Mouse (Mus musculus): ENCODE results near the gene Camp.

The Camp gene

DNA sequence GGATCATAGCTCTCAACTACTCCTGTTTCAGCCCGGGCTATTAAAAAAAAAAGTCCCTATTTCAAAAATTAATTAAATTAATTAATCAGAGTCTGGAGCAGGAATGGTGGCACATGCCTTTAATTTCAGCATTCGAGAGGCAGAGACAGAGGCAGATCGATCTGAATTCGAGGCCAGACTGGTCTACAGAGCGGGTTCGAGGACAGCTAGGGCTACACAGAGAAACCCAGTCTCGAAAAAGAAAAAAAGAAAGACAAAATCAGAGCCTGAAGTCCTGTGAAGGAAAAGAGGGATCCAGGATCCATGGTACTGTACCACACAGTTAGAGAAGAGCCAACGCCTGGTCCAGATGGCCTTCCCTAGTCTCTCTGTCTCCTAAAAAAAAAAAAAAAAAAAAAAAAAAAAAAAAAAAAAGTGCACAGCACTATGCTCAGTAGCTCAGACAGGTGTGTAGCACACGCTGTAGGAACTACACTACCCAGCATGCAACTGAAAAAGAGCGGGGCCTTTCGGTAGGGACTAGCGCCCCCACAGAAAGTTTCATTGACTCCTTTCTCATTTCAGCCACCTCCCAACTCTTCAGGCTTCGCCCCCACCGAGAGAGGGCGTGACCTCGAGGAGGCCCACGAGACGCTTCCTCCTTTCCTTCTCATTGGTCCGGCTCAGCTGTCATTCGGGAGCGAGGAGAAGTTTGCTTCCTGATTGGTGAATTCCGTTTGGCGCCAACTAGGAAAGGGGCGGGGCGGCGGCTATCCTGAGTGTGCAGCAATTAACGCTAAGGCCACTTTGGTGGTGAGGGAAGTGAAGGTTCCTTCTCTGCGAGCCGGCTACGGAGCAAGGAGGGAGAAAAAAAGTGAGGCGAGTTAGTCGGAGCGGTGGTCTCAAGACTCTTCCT lies 25.6 kb upstream of the Camp start, which contains the start of gene Cdc25a:
Gene Cdc25a (plus strand): TSS at position 783 of the 895 bp plus-strand sequence.
- H3K27me3 ChIP-seq (ENCODE audit: control insufficient read depth, insufficient read depth, low read length, poor library complexity, severe bottlenecking), result no peaks in the 10 kb centered on the region
- DNase-seq (ENCODE audit: low read depth, low spot score), result peak; percentile 99

DNA sequence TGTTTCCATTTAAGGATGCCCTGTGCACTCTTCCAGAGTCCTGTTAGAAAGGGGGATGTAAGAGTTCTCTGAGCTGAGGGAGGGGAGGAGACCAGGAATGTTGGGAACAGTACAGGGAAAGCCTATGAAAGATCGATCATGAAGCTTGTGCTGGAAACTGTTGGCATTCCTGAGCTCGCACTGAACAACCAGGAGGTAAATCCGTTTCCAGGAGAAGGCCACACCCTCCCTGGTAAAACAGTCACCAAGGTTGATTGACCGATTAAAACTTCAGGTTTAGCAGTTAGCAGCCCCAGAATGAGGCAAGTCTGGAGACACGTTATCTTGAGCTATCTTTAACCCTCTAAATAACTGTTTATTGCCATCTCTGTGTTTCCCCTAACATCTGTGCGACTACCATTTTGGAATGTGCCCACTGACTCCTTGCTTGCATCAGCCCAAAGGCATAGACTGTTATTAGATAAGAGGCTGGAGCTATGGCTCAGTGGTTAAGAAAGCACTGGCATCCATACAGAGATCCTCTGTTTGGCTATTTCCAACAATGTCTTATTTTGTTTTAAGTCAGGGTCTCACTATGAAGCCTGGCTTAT lies 21.7 kb upstream of the Camp start:
- Histone ChIP-seq H3K27me3 (ENCODE audit: control insufficient read depth, insufficient read depth, low read length, poor library complexity, severe bottlenecking) (no peaks in the 10 kb centered on the region), H3K36me3 (ENCODE audit: control insufficient read depth, insufficient read depth, low read length, poor library complexity, severe bottlenecking) (no peaks in the 10 kb centered on the region)
- no peak for DNase-seq (ENCODE audit: low read depth, low spot score)

More for the DNA sequence above, 25.6 kb upstream of the Camp start, which contains the start of gene Cdc25a:
- H3K36me3 ChIP-seq (ENCODE audit: control insufficient read depth, insufficient read depth, low read length, poor library complexity, severe bottlenecking), result peaks cover 6% of the 10 kb centered on the region

DNA sequence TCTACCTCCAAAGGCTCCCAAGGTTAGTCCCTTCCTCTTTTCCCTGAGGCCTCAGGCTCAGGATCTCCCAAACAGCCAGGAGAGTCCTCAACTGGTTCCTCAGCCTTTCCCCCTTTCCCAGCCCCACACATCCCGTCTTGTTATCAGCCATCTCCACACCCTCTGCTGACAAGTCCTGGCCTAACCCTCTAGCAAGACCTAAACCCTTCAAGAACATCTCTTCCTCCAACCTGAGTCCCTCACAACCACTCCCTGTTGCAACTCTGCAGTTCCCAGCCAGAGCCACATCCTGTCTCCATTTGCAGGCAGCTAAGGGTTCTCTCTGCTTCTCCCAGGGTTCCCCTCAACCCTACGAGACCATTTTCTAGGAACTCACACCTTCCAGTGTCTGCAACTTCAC lies 16.8 kb upstream of the Camp start:
- Histone ChIP-seq H3K27me3 (ENCODE audit: control insufficient read depth, insufficient read depth, low read length, poor library complexity, severe bottlenecking) (no peaks in the 10 kb centered on the region), H3K36me3 (ENCODE audit: control insufficient read depth, insufficient read depth, low read length, poor library complexity, severe bottlenecking) (no peaks in the 10 kb centered on the region)
- no peak for DNase-seq (ENCODE audit: low read depth, low spot score)

- no peak for DNase-seq (ENCODE audit: low read depth, low spot score)
- Histone ChIP-seq H3K27me3 (ENCODE audit: control insufficient read depth, insufficient read depth, low read length, poor library complexity, severe bottlenecking) (no peaks in the 10 kb centered on the region), H3K36me3 (ENCODE audit: control insufficient read depth, insufficient read depth, low read length, poor library complexity, severe bottlenecking) (no peaks in the 10 kb centered on the region)
Observed at GRCm38 (mm10) chr9:109863085-109863484, 13.7 kb upstream of the Camp start.

- no peaks in the 10 kb centered on the region for H3K36me3 ChIP-seq (ENCODE audit: control insufficient read depth, insufficient read depth, low read length, poor library complexity, severe bottlenecking)
- DNase-seq (ENCODE audit: low read depth, low spot score), result peak; percentile 83
- no peaks in the 10 kb centered on the region for H3K27me3 ChIP-seq (ENCODE audit: control insufficient read depth, insufficient read depth, low read length, poor library complexity, severe bottlenecking)
Observed at GRCm38 (mm10) chr9:109862397-109863044, 13.1 kb upstream of the Camp start.

GRCm38 (mm10) chr9:109855947-109856346 lies 6.5 kb upstream of the Camp start:
- no peak for DNase-seq (ENCODE audit: low read depth, low spot score)
- Histone ChIP-seq H3K36me3 (ENCODE audit: control insufficient read depth, insufficient read depth, low read length, poor library complexity, severe bottlenecking) (no peaks in the 10 kb centered on the region), H3K27me3 (ENCODE audit: control insufficient read depth, insufficient read depth, low read length, poor library complexity, severe bottlenecking) (no peaks in the 10 kb centered on the region)

DNA sequence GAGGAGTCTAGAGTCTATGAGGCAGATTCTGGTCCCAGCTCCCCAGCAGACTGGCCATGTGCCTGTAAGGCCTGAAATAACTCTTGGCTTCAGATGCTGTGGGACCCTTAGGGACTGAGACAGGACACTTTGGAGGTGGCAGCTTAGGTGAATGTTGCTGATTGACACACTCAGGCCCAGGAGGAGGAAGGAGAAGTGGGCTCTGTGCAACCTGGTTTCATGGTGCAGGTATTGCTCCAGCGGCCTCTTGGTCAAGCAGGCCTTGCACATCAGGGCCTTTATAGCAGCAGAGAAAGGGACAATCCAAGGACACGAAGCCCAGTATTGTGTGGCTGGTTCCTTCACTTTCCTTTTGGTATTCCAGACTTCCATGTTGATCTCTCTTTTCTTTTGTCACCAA lies 4.9 kb upstream of the Camp start:
- Histone ChIP-seq H3K27me3 (ENCODE audit: control insufficient read depth, insufficient read depth, low read length, poor library complexity, severe bottlenecking) (no peaks in the 10 kb centered on the region), H3K36me3 (ENCODE audit: control insufficient read depth, insufficient read depth, low read length, poor library complexity, severe bottlenecking) (no peaks in the 10 kb centered on the region)
- no peak for DNase-seq (ENCODE audit: low read depth, low spot score)

DNA sequence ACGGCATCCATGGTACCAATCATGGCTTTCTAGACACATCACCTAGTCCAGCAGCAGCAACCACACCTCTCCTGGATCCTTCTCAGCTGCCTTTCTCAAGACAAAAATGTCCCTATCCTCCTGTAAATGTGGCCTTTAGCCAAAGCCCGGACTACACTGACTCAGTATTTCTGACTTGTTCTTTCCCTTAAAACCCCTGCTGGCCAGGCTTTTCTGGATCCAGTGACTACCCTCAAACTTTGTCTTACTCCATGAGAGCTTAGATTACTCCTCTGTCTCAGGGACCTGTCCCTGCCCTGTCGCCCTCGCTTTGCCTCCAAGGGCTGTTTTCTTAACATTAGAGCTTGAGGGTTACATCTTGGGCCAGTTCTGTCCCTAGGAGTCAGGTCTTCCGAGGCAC lies 682 bp upstream of the Camp start:
- H3K36me3 ChIP-seq (ENCODE audit: control insufficient read depth, insufficient read depth, low read length, poor library complexity, severe bottlenecking), result 0 out of 2 replicates have a peak, but pooled peaks cover 2% of the 10 kb centered on the region
- no peaks in the 10 kb centered on the region for H3K27me3 ChIP-seq (ENCODE audit: control insufficient read depth, insufficient read depth, low read length, poor library complexity, severe bottlenecking)
- no peak for DNase-seq (ENCODE audit: low read depth, low spot score)

GRCm38 (mm10) chr9:109833088-109833412 lies 16.4 kb downstream of the Camp start:
- DNase-seq (ENCODE audit: low read depth, low spot score), result no peak
- H3K27me3 ChIP-seq (ENCODE audit: control insufficient read depth, insufficient read depth, low read length, poor library complexity, severe bottlenecking), result no peaks in the 10 kb centered on the region
- H3K36me3 ChIP-seq (ENCODE audit: control insufficient read depth, insufficient read depth, low read length, poor library complexity, severe bottlenecking), result no peaks in the 10 kb centered on the region

DNA sequence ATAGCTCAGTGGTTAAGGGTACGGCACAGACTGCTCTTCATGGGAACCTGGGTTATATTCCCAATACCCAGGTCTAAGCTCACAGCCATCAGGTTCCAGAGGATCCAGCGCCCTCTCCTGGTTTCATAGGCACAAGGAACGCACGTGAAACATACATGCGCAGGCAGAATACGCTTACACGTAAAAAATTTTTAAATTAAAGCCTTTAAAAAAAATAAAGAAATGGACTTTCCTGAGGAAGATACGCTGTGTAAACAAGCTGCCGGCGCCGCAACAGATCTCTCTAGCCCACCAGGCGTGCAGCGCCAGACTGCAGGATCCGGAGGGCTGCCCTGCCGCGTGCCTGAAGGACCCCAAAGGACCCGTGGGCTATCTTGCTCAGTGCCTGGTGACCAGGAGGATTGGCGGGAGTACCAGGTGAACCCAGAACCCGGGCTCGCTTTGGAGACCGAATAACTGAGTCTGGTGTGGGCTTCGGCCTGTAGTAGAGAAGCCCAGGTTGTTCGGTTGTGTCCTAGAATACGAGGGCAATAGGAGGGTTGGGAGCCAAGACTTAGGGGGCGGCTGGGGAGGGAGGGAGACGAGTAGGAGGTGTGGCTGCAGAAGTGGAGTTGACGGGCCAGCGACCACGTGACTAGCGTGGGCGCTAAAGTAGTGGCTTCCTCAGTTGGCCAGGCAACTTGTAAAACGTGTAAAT lies 16.9 kb downstream of the Camp start, which contains the start of gene Nme6:
Gene Nme6 (plus strand): TSS at position 359 of the 697 bp plus-strand sequence.
- Histone ChIP-seq H3K27me3 (ENCODE audit: control insufficient read depth, insufficient read depth, low read length, poor library complexity, severe bottlenecking) (no peaks in the 10 kb centered on the region), H3K36me3 (ENCODE audit: control insufficient read depth, insufficient read depth, low read length, poor library complexity, severe bottlenecking) (no peaks in the 10 kb centered on the region)

DNA sequence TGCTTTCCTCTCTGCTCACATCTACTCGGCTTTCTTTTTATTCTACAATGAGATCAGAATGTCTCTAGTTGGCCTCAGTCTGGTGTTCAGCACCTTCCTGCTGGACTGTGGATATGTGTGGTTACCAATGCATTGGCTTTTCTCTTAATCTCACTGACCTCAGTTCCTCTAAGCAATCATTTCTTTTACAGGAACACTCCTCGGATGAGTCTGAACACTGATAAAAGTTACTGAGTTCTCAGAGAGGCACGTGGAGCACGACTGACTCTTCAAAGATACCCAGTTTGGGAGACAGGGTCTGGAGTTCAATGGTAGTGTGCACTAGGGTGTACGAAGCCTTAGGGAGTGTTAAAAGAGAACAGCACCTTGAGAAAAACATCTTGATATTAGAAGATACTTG lies 23.2 kb downstream of the Camp start:
- DNase-seq (ENCODE audit: low read depth, low spot score), result no peak

More for the DNA sequence above, 16.9 kb downstream of the Camp start, which contains the start of gene Nme6:
- peak; percentile 92 for DNase-seq (ENCODE audit: low read depth, low spot score)

DNA sequence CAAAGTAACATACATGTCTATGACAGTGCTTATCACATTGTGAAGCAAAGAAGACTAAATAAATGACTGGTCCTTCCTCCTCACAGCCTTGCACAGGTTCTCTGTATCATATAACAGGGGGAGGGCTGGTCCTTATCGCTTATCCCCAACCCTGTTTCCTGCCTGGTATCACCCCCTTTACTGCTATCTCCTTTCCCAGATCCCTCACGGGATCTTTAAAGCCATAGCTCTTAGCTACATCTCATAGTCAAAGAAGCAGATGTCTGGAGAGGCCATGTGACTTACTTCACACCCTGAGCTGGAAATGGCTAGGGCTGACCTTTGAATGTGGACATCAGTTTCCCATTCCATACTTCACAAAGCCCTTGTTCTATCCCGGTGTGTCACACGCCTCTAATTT lies 23.7 kb downstream of the Camp start:
- no peak for DNase-seq (ENCODE audit: low read depth, low spot score)
- no peaks in the 10 kb centered on the region for H3K27me3 ChIP-seq (ENCODE audit: control insufficient read depth, insufficient read depth, low read length, poor library complexity, severe bottlenecking)
- H3K36me3 ChIP-seq (ENCODE audit: control insufficient read depth, insufficient read depth, low read length, poor library complexity, severe bottlenecking), result no peaks in the 10 kb centered on the region

More for the DNA sequence above, 23.2 kb downstream of the Camp start:
- H3K27me3 ChIP-seq (ENCODE audit: control insufficient read depth, insufficient read depth, low read length, poor library complexity, severe bottlenecking), result no peaks in the 10 kb centered on the region
- H3K36me3 ChIP-seq (ENCODE audit: control insufficient read depth, insufficient read depth, low read length, poor library complexity, severe bottlenecking), result no peaks in the 10 kb centered on the region

DNA sequence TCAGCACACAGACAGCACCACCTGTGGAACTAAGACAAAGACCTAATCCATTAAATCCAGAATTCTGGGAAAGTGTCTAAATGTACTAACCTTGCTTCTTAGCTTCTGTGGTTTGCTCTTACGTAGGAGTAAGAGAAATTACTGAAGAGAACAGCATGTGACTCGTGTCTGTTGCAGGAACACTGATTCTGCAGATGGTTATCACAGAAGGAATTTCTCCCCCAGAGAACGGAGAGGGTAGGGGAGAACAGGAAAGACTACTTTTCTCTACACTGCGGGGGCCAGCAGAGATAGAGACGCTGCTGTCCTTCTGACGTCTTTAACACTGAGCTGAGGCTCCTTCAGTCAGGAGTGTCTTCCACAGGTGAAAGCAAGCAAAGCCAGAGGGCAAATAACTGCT lies 33.1 kb downstream of the Camp start:
- Histone ChIP-seq H3K36me3 (ENCODE audit: control insufficient read depth, insufficient read depth, low read length, poor library complexity, severe bottlenecking) (no peaks in the 10 kb centered on the region), H3K27me3 (ENCODE audit: control insufficient read depth, insufficient read depth, low read length, poor library complexity, severe bottlenecking) (no peaks in the 10 kb centered on the region)
- DNase-seq (ENCODE audit: low read depth, low spot score), result no peak

DNA sequence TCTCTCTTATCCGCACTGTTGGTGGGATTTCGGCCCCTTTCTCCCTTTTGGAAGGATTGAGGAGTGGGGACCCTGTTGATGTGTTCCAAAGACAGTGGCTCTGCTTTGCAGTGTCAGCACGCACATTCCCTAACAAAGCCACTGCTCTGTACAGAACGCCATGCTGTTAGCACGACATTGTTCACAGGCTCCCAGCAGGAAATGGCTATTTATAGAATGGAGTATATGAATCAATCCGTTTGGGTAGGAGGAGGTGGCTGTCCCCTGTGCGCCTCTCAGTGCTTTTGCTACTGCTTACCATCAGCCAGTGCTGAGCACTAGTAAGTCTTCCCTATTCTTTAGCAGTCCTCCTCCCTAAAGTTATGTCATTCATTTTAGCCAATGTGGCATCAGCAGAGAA lies 36.0 kb downstream of the Camp start:
- no peaks in the 10 kb centered on the region for H3K27me3 ChIP-seq (ENCODE audit: control insufficient read depth, insufficient read depth, low read length, poor library complexity, severe bottlenecking)
- no peaks in the 10 kb centered on the region for H3K36me3 ChIP-seq (ENCODE audit: control insufficient read depth, insufficient read depth, low read length, poor library complexity, severe bottlenecking)
- DNase-seq (ENCODE audit: low read depth, low spot score), result no peak
